ENCODE assay signal across 20 mouse cellular contexts in the genomic region with DNA sequence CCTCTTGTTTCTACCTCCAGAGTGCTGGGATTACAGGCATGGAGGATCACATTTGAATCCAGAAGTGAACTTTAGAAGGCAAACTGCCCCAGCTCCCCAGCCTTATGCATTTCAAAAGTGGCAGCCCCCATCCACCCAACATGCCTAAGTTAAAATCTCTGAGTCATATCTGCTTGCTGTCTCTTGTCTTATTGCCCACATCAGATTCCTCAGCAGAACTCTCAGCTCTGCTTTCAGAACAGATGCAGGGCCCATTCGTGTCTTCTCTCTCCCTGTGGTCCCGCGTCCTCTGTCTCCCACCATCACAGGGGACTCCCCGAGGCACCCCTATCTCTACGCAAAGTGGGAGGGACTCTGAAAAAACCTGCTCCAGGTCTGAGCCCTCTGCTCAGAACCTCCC. TPM values are rescaled to one million over a fixed set of nuclear protein-coding genes. Genes with fewer than 3 reads are reported as not detected.
DNase-seq lines count a peak whose midpoint lies in the region; ATAC-seq lines count a peak whose summit lies in the region.
"Had no signal": no experiment of that assay in that cellular context is flagged by ENCODE, and none has a peak within 500 bp of the region (broad histone marks: within the 10 kb centered on the region; RNA-seq: fewer than 3 reads in every experiment).

No protein-coding gene starts in this region.

- peak; percentile 59 for ATAC-seq in inflammation-experienced regulatory T-cells, adult 6 months
- ATAC-seq: forebrain, embryonic 13.5 days; hindbrain, embryonic 16.5 days; intestine, embryonic 16.5 days; liver, embryonic 12.5 days; liver, postnatal 0 days; midbrain, embryonic 13.5 days had no signal

- DNase-seq in right cerebral cortex, adult 18-20 months = peak; percentile 21
- no peak for DNase-seq in right cerebral cortex, postnatal 4 days
- DNase-seq in CD4-positive, CD25-positive, alpha-beta regulatory T cell, adult 2 months (ENCODE audit: low read depth, low spot score) = peak; percentile 27
- peak; percentile 69 for DNase-seq in NIH3T3 (ENCODE audit: low read depth)
- no peak for DNase-seq in natural killer cell, adult 2 months (ENCODE audit: low spot score in 2 of 2)
- DNase-seq in adrenal gland, postnatal 4 days (ENCODE audit: low spot score in 2 of 2) = no peak
- DNase-seq: adrenal gland, postnatal 36 days; cerebellum, adult 8-10 months; cerebellum, postnatal 36 days; gastrocnemius, postnatal 14 days; kidney, adult 8-10 months; layer of hippocampus, postnatal 36 days; left cerebral cortex, postnatal 4 days; liver, postnatal 0 days had no signal

RNA-seq across cellular contexts. Expression of gene Map4k1, which starts 44.3 kb away (rescaled TPM):
- 100 to 1,000 TPM in 2 of 3 experiments, 10 to 100 TPM in 1; 98.7 to 130 (median 111) TPM for polyA plus RNA-seq in inflammation-experienced regulatory T-cells, adult 6 months (2017; shearing (Covaris generic))
- 1 to 10 TPM; 2.5 to 3.6 TPM for total RNA-seq in adrenal gland, postnatal 4 days (2021)

RNA-seq across cellular contexts. Expression of gene Eif3k, which starts 44.5 kb away (rescaled TPM):
- polyA plus RNA-seq in inflammation-experienced regulatory T-cells, adult 6 months (2017; shearing (Covaris generic)) = 100 to 1,000 TPM; 441 to 670 (median 588) TPM
- total RNA-seq in adrenal gland, postnatal 4 days (2021) = 100 to 1,000 TPM; 308 to 312 TPM

Comparison
In these comparisons a context has a peak if more than half of its experiments do, and no peak if none do; other contexts are left out.
1. DNase-seq: peak in right cerebral cortex, adult 18-20 months (single experiment), CD4-positive, CD25-positive, alpha-beta regulatory T cell, adult 2 months (single experiment) and NIH3T3 (single experiment); none in right cerebral cortex, postnatal 4 days (single experiment), natural killer cell, adult 2 months (0 of 2) and adrenal gland, postnatal 4 days (0 of 2).